Mouse (Mus musculus): ENCODE results near the gene Psmf1. TPM values are rescaled to one million over a fixed set of nuclear protein-coding genes. Genes with fewer than 3 reads are reported as not detected.

Gene Psmf1
- polyA plus RNA-seq, 1 experiment from 2014 or later = 45.8 TPM

DNA sequence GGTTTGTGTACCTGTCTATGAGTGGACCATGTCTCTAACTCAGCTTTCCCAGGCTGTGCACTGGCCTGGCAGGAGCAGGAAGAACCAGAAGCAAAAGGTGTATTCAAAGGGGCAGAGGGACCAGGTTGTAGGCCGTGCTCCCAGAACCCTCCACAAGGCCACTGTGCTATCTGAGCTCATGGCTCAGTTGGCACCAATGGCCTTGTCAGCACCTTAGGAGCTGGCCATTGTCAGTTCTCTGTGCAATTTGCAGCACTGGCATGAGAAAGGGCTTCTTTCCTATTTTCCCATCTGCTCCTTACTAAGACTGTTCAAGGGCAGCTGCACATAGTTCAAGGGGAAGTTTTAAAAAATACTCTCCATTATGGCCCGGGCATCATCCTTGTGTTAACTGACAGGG, 20.6 kb upstream of the Psmf1 start:
- WGBS = 91% methylated on average over 2 of the region's 2 CpGs
- no peaks in the 10 kb centered on the region for H3K4me1 ChIP-seq (ENCODE audit: control insufficient read depth, insufficient read depth, low read length)
- H3K4me3 ChIP-seq (ENCODE audit: low read depth, low read length) = no peak overlapping the region
- ATAC-seq (replicated peaks; ENCODE audit: insufficient number of reproducible peaks, low FRiP score, low TSS enrichment, low read depth) = no peak
- no peak for DNase-seq (ENCODE audit: low spot score)
- no peak overlapping the region for H3K4me2 ChIP-seq (ENCODE audit: low read depth, low read length)
- no peaks in the 10 kb centered on the region for H3K9me3 ChIP-seq (replicated peaks; ENCODE audit: control insufficient read depth, low read length)
- H3K9ac ChIP-seq (replicated peaks; ENCODE audit: low read length) = no peak overlapping the region
- H3K36me3 ChIP-seq (replicated peaks; ENCODE audit: control insufficient read depth, insufficient read depth, low read depth, low read length) = no peaks in the 10 kb centered on the region
- no peak overlapping the region for H3K27ac ChIP-seq (replicated peaks; ENCODE audit: low read depth, low read length)
- H3K27me3 ChIP-seq (ENCODE audit: control insufficient read depth, insufficient read depth, low read length) = no peaks in the 10 kb centered on the region

DNA sequence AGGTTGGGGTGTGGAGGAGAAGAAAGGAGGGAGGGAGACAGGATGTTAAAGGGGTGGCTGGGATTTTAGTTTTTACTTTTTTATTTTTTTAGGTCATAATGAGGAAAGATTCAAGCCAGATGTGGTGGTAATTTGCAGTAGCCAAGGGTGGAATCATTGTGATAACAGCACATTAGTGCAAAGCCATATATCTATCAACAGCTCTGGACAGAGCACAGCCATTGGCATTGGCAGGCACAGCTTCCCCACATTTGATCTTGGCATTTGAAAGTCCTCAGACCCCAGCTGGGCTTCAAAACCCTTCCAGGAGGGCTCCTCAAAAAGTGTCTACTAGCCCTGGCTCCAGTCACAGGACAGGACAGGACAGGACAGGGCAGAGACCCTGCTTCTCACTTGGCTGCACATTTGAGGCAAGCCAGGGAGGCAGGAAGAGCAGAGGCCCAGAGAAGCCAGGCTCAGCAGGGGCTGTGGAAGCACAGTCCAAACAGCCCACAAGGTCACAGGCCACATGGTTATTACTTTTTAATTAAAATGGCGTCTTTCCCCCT, 14.9 kb upstream of the Psmf1 start:
- DNase-seq (ENCODE audit: low spot score) = no peak
- Histone ChIP-seq H3K36me3 (replicated peaks; ENCODE audit: control insufficient read depth, insufficient read depth, low read depth, low read length) (no peaks in the 10 kb centered on the region), H3K4me1 (ENCODE audit: control insufficient read depth, insufficient read depth, low read length) (no peaks in the 10 kb centered on the region), H3K4me2 (ENCODE audit: low read depth, low read length) (no peak overlapping the region), H3K27ac (replicated peaks; ENCODE audit: low read depth, low read length) (no peak overlapping the region), H3K9ac (replicated peaks; ENCODE audit: low read length) (no peak overlapping the region), H3K27me3 (ENCODE audit: control insufficient read depth, insufficient read depth, low read length) (no peaks in the 10 kb centered on the region), H3K4me3 (ENCODE audit: low read depth, low read length) (no peak overlapping the region), H3K9me3 (replicated peaks; ENCODE audit: control insufficient read depth, low read length) (no peaks in the 10 kb centered on the region)
- 14% methylated on average over 1 of the region's 1 CpGs for WGBS
- ATAC-seq (replicated peaks; ENCODE audit: insufficient number of reproducible peaks, low FRiP score, low TSS enrichment, low read depth) = no peak; the same call in 1 of the 2 replicates

DNA sequence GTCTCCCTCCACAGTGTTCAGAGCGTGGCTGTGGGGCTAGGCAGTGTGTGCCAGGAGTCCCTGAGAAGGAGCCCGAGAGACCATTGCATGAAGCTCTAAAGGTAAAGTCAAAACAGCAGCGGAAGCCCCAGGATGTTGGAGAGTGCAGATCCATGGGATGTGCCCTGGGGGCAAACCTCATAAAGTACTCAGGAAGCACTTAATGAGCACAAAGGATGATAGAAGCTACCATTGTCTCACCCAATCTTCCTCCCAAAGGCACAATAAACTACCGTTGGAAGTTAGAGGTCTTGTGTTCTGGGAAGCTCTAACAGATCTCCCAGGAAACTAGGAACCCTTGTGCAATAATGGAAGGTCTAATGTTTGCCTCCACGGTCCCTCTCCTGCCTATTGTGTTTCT, 13.5 kb upstream of the Psmf1 start:
- Histone ChIP-seq H3K4me1 (ENCODE audit: control insufficient read depth, insufficient read depth, low read length) (no peaks in the 10 kb centered on the region), H3K4me2 (ENCODE audit: low read depth, low read length) (no peak overlapping the region), H3K4me3 (ENCODE audit: low read depth, low read length) (no peak overlapping the region), H3K9ac (replicated peaks; ENCODE audit: low read length) (no peak overlapping the region), H3K36me3 (replicated peaks; ENCODE audit: control insufficient read depth, insufficient read depth, low read depth, low read length) (no peaks in the 10 kb centered on the region), H3K27me3 (ENCODE audit: control insufficient read depth, insufficient read depth, low read length) (no peaks in the 10 kb centered on the region), H3K27ac (replicated peaks; ENCODE audit: low read depth, low read length) (no peak overlapping the region), H3K9me3 (replicated peaks; ENCODE audit: control insufficient read depth, low read length) (no peaks in the 10 kb centered on the region)
- WGBS = 44% methylated on average over 5 of the region's 5 CpGs
- no peak for DNase-seq (ENCODE audit: low spot score)
- ATAC-seq (replicated peaks; ENCODE audit: insufficient number of reproducible peaks, low FRiP score, low TSS enrichment, low read depth) = no peak

DNA sequence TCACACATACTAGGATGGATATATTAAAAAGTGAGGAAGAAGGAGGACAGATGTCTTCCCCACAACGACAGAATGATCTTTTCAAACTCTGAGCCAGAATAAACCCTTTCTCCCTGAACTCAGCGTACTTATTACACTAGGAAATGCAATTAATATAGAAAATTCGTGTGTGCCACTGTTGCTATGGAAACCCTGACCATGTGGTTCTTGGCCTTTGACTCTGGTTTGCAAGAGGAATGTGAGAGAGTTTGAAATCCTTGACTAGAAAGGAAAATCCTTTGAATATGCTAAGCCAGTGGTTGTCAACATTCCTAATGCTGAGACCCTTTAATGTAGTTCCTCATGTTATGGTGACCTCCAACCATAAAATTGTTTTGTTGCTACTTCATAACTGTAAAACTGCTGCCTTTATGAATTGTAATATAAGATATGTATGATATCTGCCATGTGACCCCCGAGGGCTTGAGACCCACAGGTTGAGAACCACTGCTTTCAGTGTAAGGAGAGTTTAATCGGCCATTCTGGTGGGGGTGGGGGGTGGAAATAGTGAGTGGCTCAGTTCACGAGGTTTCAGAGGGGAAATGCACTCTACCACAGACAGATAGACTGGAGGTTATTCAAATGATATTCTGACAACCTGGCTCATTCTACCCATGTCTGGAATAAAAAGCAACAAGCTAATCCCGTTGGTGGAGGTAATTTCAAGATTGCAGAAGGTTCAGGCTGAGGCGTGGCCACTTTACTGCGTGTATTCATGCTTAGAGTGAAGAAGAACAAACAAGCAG, 12.5 kb upstream of the Psmf1 start:
- no peaks in the 10 kb centered on the region for H3K9me3 ChIP-seq (replicated peaks; ENCODE audit: control insufficient read depth, low read length)
- ATAC-seq (replicated peaks; ENCODE audit: insufficient number of reproducible peaks, low FRiP score, low TSS enrichment, low read depth) (no peak), DNase-seq (ENCODE audit: low spot score) (peak; percentile 56)
- no peak overlapping the region for H3K27ac ChIP-seq (replicated peaks; ENCODE audit: low read depth, low read length)
- H3K27me3 ChIP-seq (ENCODE audit: control insufficient read depth, insufficient read depth, low read length) = no peaks in the 10 kb centered on the region
- H3K36me3 ChIP-seq (replicated peaks; ENCODE audit: control insufficient read depth, insufficient read depth, low read depth, low read length) = no peaks in the 10 kb centered on the region
- WGBS = 36% methylated on average over 9 of the region's 9 CpGs
- no peak overlapping the region for H3K4me2 ChIP-seq (ENCODE audit: low read depth, low read length)
- no peak overlapping the region for H3K4me3 ChIP-seq (ENCODE audit: low read depth, low read length)
- H3K9ac ChIP-seq (replicated peaks; ENCODE audit: low read length) = no peak overlapping the region
- no peaks in the 10 kb centered on the region for H3K4me1 ChIP-seq (ENCODE audit: control insufficient read depth, insufficient read depth, low read length)

DNA sequence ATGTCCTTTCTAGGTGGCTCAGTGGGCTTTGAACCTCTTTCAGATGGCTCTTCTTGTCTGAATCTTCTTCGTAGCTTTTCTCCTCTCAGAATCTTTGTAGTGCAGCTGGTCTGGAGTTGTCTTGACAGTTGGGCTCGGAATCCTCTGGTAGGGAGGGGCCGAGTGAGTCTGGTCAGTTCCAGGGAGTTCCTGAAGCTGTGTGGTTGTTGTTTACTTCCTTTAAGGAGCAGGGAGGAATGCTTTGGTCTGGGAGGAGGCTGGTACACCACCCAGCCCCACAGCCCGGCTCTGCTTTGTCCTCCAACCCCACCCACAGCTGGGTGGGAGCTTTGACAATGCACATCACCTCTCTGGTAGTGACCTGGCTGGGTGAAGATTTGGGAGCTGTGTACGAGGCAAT, 7.3 kb upstream of the Psmf1 start:
- ATAC-seq (replicated peaks; ENCODE audit: insufficient number of reproducible peaks, low FRiP score, low TSS enrichment, low read depth) (no peak), DNase-seq (ENCODE audit: low spot score) (no peak)
- no peaks in the 10 kb centered on the region for H3K9me3 ChIP-seq (replicated peaks; ENCODE audit: control insufficient read depth, low read length)
- H3K4me1 ChIP-seq (ENCODE audit: control insufficient read depth, insufficient read depth, low read length) = no peaks in the 10 kb centered on the region; the same call in 1 of the 2 replicates
- no peaks in the 10 kb centered on the region for H3K36me3 ChIP-seq (replicated peaks; ENCODE audit: control insufficient read depth, insufficient read depth, low read depth, low read length)
- H3K27ac ChIP-seq (replicated peaks; ENCODE audit: low read depth, low read length) = no peak overlapping the region
- WGBS = 77% methylated on average over 5 of the region's 5 CpGs
- no peaks in the 10 kb centered on the region for H3K27me3 ChIP-seq (ENCODE audit: control insufficient read depth, insufficient read depth, low read length)
- no peak overlapping the region for H3K4me2 ChIP-seq (ENCODE audit: low read depth, low read length)
- H3K9ac ChIP-seq (replicated peaks; ENCODE audit: low read length) = no peak overlapping the region
- no peak overlapping the region for H3K4me3 ChIP-seq (ENCODE audit: low read depth, low read length)

DNA sequence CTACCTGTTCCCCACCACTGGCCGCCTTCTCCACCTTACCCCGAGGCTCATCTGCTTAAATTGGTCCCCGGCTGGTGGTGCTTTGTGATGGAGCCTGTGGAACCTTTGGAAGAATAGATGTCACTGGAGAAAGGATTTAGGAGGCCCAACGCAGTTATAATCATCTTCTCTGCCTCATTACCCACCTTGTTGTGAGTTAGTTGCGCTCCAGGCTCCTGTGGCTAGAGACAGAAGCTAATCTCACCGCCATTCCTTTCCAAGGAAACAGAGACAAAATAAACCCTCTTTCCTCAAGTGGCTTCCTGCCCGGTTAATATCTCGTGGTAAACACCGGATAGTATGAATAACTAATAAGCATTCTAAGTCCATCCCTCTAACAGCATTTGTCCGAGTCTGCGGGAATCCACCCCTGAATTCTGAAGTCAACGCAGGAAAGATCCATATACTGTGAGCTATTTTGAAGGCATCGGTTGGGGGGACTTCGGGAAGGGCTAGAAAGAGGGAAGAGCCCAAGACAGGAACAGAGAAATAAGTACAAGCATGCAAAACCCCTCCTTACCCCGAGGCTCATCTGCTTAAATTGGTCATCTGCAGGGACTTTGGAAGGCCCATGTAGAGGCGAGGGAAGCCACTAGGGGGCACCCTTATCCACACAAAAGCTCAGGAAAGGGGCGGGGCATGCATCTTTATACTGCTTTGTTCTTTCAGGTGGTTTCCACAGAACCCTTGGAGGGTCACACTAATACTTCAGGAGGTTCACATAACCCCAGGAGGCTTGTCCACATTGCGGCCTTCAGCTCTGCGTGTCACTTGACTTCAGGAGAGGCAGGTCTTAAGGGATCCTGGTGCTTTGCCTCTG, 4.1 kb upstream of the Psmf1 start:
- Histone ChIP-seq H3K4me1 (ENCODE audit: control insufficient read depth, insufficient read depth, low read length) (no peaks in the 10 kb centered on the region; the same call in 1 of the 2 replicates), H3K9me3 (replicated peaks; ENCODE audit: control insufficient read depth, low read length) (no peaks in the 10 kb centered on the region), H3K9ac (replicated peaks; ENCODE audit: low read length) (0 out of 2 replicates have a peak overlapping the region, but pooled peaks have one; percentile 6), H3K4me2 (ENCODE audit: low read depth, low read length) (no peak overlapping the region), H3K36me3 (replicated peaks; ENCODE audit: control insufficient read depth, insufficient read depth, low read depth, low read length) (no peaks in the 10 kb centered on the region), H3K4me3 (ENCODE audit: low read depth, low read length) (no peak overlapping the region), H3K27ac (replicated peaks; ENCODE audit: low read depth, low read length) (no peak overlapping the region), H3K27me3 (ENCODE audit: control insufficient read depth, insufficient read depth, low read length) (no peaks in the 10 kb centered on the region)
- DNase-seq (ENCODE audit: low spot score) (peak; percentile 92), ATAC-seq (replicated peaks; ENCODE audit: insufficient number of reproducible peaks, low FRiP score, low TSS enrichment, low read depth) (0 out of 2 replicates have a peak, but pooled peaks have one; percentile 64)
- 38% methylated on average over 19 of the region's 19 CpGs for WGBS

DNA sequence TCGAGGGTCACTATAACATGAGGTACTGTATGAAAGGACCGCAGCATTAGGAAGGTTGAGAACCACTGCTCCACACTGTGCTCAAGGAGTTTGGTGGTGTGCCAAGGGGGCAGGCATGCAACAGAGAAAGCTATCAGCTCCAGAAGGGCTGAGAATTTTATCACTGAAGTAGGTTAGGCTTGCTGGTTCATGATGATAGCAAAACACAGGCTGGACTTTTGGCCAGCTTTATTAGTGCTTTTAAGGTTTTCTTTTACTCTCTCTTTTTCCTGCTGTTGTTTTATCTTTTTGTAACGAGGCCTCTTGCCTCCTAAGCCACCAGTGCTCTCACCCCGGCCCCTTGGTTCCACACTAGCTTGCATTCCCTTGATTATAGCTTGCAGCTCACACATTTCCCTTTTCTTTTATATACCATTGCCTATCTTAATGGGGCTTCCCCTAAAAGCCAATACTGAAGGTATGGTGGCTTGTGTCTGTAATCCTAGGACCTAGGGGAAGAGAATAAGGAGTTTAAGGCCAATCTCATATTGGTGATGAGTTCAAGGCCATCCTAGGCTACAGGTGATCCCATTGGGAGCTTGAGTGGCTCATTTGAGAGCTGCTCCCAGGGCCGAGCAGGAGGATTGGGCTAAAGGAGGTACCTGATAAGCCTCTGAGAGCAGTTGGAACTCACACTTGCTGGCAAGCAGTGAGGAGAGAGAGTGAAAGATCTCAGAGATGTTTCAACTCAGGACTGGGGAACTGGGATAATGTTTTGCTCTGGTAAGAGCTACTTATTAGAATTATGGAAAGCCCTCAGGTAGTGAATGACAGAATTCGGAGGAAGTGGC, 921 bp downstream of the Psmf1 start:
- Histone ChIP-seq H3K9ac (replicated peaks; ENCODE audit: low read length) (no peak overlapping the region), H3K9me3 (replicated peaks; ENCODE audit: control insufficient read depth, low read length) (no peaks in the 10 kb centered on the region), H3K27ac (replicated peaks; ENCODE audit: low read depth, low read length) (no peak overlapping the region), H3K4me2 (ENCODE audit: low read depth, low read length) (no peak overlapping the region), H3K36me3 (replicated peaks; ENCODE audit: control insufficient read depth, insufficient read depth, low read depth, low read length) (no peaks in the 10 kb centered on the region), H3K4me3 (ENCODE audit: low read depth, low read length) (no peak overlapping the region), H3K27me3 (ENCODE audit: control insufficient read depth, insufficient read depth, low read length) (no peaks in the 10 kb centered on the region), H3K4me1 (ENCODE audit: control insufficient read depth, insufficient read depth, low read length) (no peaks in the 10 kb centered on the region; the same call in 1 of the 2 replicates)
- DNase-seq (ENCODE audit: low spot score) (no peak), ATAC-seq (replicated peaks; ENCODE audit: insufficient number of reproducible peaks, low FRiP score, low TSS enrichment, low read depth) (no peak)
- 68% methylated on average over 6 of the region's 6 CpGs for WGBS
